Mouse (Mus musculus): Measurements from ENCODE around the gene Npm1. TPM values are rescaled to one million over a fixed set of nuclear protein-coding genes. Genes with fewer than 3 reads are reported as not detected.

Gene Npm1
- polyA plus RNA-seq, 1 experiment from 2014 or later: 525 TPM

- peaks cover 93% of the 10 kb centered on the region for H3K27me3 ChIP-seq (replicated peaks)
- WGBS: 3% methylated on average over 15 of the region's 15 CpGs
Measured at GRCm38 (mm10) chr11:33199117-33199514, 36.1 kb upstream of the Npm1 start.

GRCm38 (mm10) chr11:33198351-33199116 lies 35.5 kb upstream of the Npm1 start:
- peaks cover 33% of the 10 kb centered on the region for H3K4me1 ChIP-seq (replicated peaks)
- 25% methylated on average over 22 of the region's 22 CpGs for WGBS
- H3K9ac ChIP-seq: no peak overlapping the region
- no peaks in the 10 kb centered on the region for H3K36me3 ChIP-seq
- H3K4me3 ChIP-seq: no peak overlapping the region
- no peak for ATAC-seq (ENCODE audit: insufficient number of reproducible peaks, low FRiP score)
- no peak overlapping the region for H3K27ac ChIP-seq (ENCODE audit: poor library complexity, severe bottlenecking)
- peaks cover 93% of the 10 kb centered on the region for H3K27me3 ChIP-seq (replicated peaks)
- peaks cover 9% of the 10 kb centered on the region for H3K9me3 ChIP-seq (replicated peaks)
- no peak overlapping the region for H3K4me2 ChIP-seq

More at GRCm38 (mm10) chr11:33199117-33199514, 36.1 kb upstream of the Npm1 start:
- no peak overlapping the region for H3K4me3 ChIP-seq
- no peak overlapping the region for H3K9ac ChIP-seq
- peaks cover 33% of the 10 kb centered on the region for H3K4me1 ChIP-seq (replicated peaks)
- no peak overlapping the region for H3K27ac ChIP-seq (ENCODE audit: poor library complexity, severe bottlenecking)
- H3K4me2 ChIP-seq: no peak overlapping the region
- peaks cover 9% of the 10 kb centered on the region for H3K9me3 ChIP-seq (replicated peaks)
- H3K36me3 ChIP-seq: no peaks in the 10 kb centered on the region
- no peak for ATAC-seq (ENCODE audit: insufficient number of reproducible peaks, low FRiP score)

GRCm38 (mm10) chr11:33197673-33198072 lies 34.7 kb upstream of the Npm1 start:
- H3K4me2 ChIP-seq: no peak overlapping the region
- H3K4me3 ChIP-seq: no peak overlapping the region
- H3K4me1 ChIP-seq (replicated peaks): peaks cover 26% of the 10 kb centered on the region
- H3K9me3 ChIP-seq (replicated peaks): peaks cover 9% of the 10 kb centered on the region
- no peak overlapping the region for H3K27ac ChIP-seq (ENCODE audit: poor library complexity, severe bottlenecking)
- no peak for ATAC-seq (ENCODE audit: insufficient number of reproducible peaks, low FRiP score)
- no peak overlapping the region for H3K9ac ChIP-seq
- peaks cover 93% of the 10 kb centered on the region for H3K27me3 ChIP-seq (replicated peaks)
- H3K36me3 ChIP-seq: no peaks in the 10 kb centered on the region
- 21% methylated on average over 15 of the region's 15 CpGs for WGBS

- H3K27ac ChIP-seq (ENCODE audit: poor library complexity, severe bottlenecking): no peak overlapping the region
- peaks cover 21% of the 10 kb centered on the region for H3K4me1 ChIP-seq (replicated peaks)
- ATAC-seq (ENCODE audit: insufficient number of reproducible peaks, low FRiP score): no peak
- H3K36me3 ChIP-seq: no peaks in the 10 kb centered on the region
- H3K4me2 ChIP-seq: no peak overlapping the region
- peaks cover 9% of the 10 kb centered on the region for H3K9me3 ChIP-seq (replicated peaks)
- H3K27me3 ChIP-seq (replicated peaks): peaks cover 88% of the 10 kb centered on the region
- H3K4me3 ChIP-seq: no peak overlapping the region
- 25% methylated on average over 13 of the region's 13 CpGs for WGBS
- H3K9ac ChIP-seq: no peak overlapping the region
Measured at GRCm38 (mm10) chr11:33197133-33197514, 34.1 kb upstream of the Npm1 start.

GRCm38 (mm10) chr11:33196447-33197132 lies 33.6 kb upstream of the Npm1 start:
- Histone ChIP-seq H3K27me3 (replicated peaks) (peaks cover 86% of the 10 kb centered on the region), H3K9me3 (replicated peaks) (peaks cover 9% of the 10 kb centered on the region), H3K27ac (ENCODE audit: poor library complexity, severe bottlenecking) (no peak overlapping the region), H3K4me2 (no peak overlapping the region), H3K4me3 (0 out of 2 replicates have a peak overlapping the region, but pooled peaks have one; percentile 1), H3K36me3 (no peaks in the 10 kb centered on the region), H3K4me1 (replicated peaks) (peaks cover 20% of the 10 kb centered on the region), H3K9ac (no peak overlapping the region)
- ATAC-seq (ENCODE audit: insufficient number of reproducible peaks, low FRiP score): no peak
- 11% methylated on average over 24 of the region's 24 CpGs for WGBS

- no peak overlapping the region for H3K4me2 ChIP-seq
- 6% methylated on average over 25 of the region's 25 CpGs for WGBS
- H3K27ac ChIP-seq (ENCODE audit: poor library complexity, severe bottlenecking): no peak overlapping the region
- peaks cover 9% of the 10 kb centered on the region for H3K9me3 ChIP-seq (replicated peaks)
- peaks cover 86% of the 10 kb centered on the region for H3K27me3 ChIP-seq (replicated peaks)
- H3K4me1 ChIP-seq (replicated peaks): peaks cover 12% of the 10 kb centered on the region
- no peak overlapping the region for H3K4me3 ChIP-seq
- ATAC-seq (ENCODE audit: insufficient number of reproducible peaks, low FRiP score): no peak
- H3K36me3 ChIP-seq: no peaks in the 10 kb centered on the region
- H3K9ac ChIP-seq: no peak overlapping the region
Measured at GRCm38 (mm10) chr11:33195531-33196446, 32.8 kb upstream of the Npm1 start.

- Histone ChIP-seq H3K4me2 (no peak overlapping the region), H3K36me3 (no peaks in the 10 kb centered on the region), H3K27me3 (replicated peaks) (peaks cover 87% of the 10 kb centered on the region), H3K4me1 (replicated peaks) (0 out of 2 replicates have a peak, but pooled peaks cover 6% of the 10 kb centered on the region), H3K27ac (ENCODE audit: poor library complexity, severe bottlenecking) (no peak overlapping the region), H3K4me3 (no peak overlapping the region), H3K9ac (no peak overlapping the region), H3K9me3 (replicated peaks) (peaks cover 9% of the 10 kb centered on the region)
- ATAC-seq (ENCODE audit: insufficient number of reproducible peaks, low FRiP score): no peak
- 21% methylated on average over 7 of the region's 7 CpGs for WGBS
Measured at GRCm38 (mm10) chr11:33195061-33195460, 32.1 kb upstream of the Npm1 start.

- 2% methylated on average over 12 of the region's 12 CpGs for WGBS
- 0 out of 2 replicates have a peak, but pooled peaks cover 6% of the 10 kb centered on the region for H3K4me1 ChIP-seq (replicated peaks)
- no peak overlapping the region for H3K9ac ChIP-seq
- H3K27ac ChIP-seq (ENCODE audit: poor library complexity, severe bottlenecking): no peak overlapping the region
- H3K27me3 ChIP-seq (replicated peaks): peaks cover 77% of the 10 kb centered on the region
- peaks cover 9% of the 10 kb centered on the region for H3K9me3 ChIP-seq (replicated peaks)
- 0 out of 2 replicates have a peak overlapping the region, but pooled peaks have one; percentile 4 for H3K4me3 ChIP-seq
- H3K4me2 ChIP-seq: peak overlapping the region; percentile 14; the same call in 1 of the 2 replicates
- no peaks in the 10 kb centered on the region for H3K36me3 ChIP-seq
- no peak for ATAC-seq (ENCODE audit: insufficient number of reproducible peaks, low FRiP score)
Measured at GRCm38 (mm10) chr11:33193695-33194094, 30.7 kb upstream of the Npm1 start.

- Histone ChIP-seq H3K9ac (no peak overlapping the region), H3K27ac (ENCODE audit: poor library complexity, severe bottlenecking) (no peak overlapping the region), H3K36me3 (no peaks in the 10 kb centered on the region), H3K4me2 (no peak overlapping the region), H3K27me3 (replicated peaks) (peaks cover 45% of the 10 kb centered on the region), H3K4me3 (no peak overlapping the region), H3K9me3 (replicated peaks) (no peaks in the 10 kb centered on the region), H3K4me1 (replicated peaks) (peaks cover 10% of the 10 kb centered on the region)
- no peak for ATAC-seq (ENCODE audit: insufficient number of reproducible peaks, low FRiP score)
- WGBS: 70% methylated on average over 3 of the region's 3 CpGs
Measured at GRCm38 (mm10) chr11:33181804-33182203, 18.8 kb upstream of the Npm1 start.

GRCm38 (mm10) chr11:33180701-33181116 lies 17.7 kb upstream of the Npm1 start:
- Histone ChIP-seq H3K36me3 (no peaks in the 10 kb centered on the region), H3K27me3 (replicated peaks) (peaks cover 53% of the 10 kb centered on the region), H3K9me3 (replicated peaks) (no peaks in the 10 kb centered on the region), H3K9ac (peak overlapping the region; percentile 53; the same call in 1 of the 2 replicates), H3K27ac (ENCODE audit: poor library complexity, severe bottlenecking) (no peak overlapping the region), H3K4me2 (peak overlapping the region; percentile 66), H3K4me1 (replicated peaks) (peaks cover 10% of the 10 kb centered on the region), H3K4me3 (peak overlapping the region; percentile 32)
- WGBS: 2% methylated on average over 18 of the region's 18 CpGs
- no peak for ATAC-seq (ENCODE audit: insufficient number of reproducible peaks, low FRiP score)

Measured in heart, embryonic 12.5 days (tissue).